Mouse (Mus musculus) liver, embryonic 14.5 days (tissue): ENCODE measurements at regions not wholly inside any gene's neighbourhood (a gene's known extent, or its start where the extent isn't known, plus 50 kb on each side); places are given as distances from the start of the nearest gene placed in this dataset.

Experiments used
- ATAC-seq: fragments of 200-750 bp; cut with Nextera tagmentation; 2 replicates; pipeline ENCODE4 v1.8.0; 2017; ENCODE audit warnings: moderate number of reproducible peaks, mild to moderate bottlenecking, moderate library complexity; ENCODE audit not compliant: insufficient read depth
- DNase-seq, 3 experiments: peaks; one replicate each; pipeline ENCODE4 v3.0.0-alpha.2; 2012 to 2013; ENCODE audit warnings: low read depth in 3 of 3, low spot score in 3 of 3
- H3K27ac ChIP-seq: fragments of 300-500 bp; sonication (generic); 2 replicates; pipeline ENCODE4 v1.5.1; 2014; ENCODE audit warnings: moderate library complexity, mild to moderate bottlenecking, control low read depth, inconsistent platforms
- H3K27me3 ChIP-seq: fragments of 300-500 bp; sonication (generic); 2 replicates; pipeline ENCODE4 v1.6.1; 2014; ENCODE audit warnings: mild to moderate bottlenecking, low read length, moderate library complexity; ENCODE audit not compliant: control insufficient read depth, insufficient read depth
- H3K36me3 ChIP-seq: fragments of 300-500 bp; sonication (generic); replicated peaks from 2 replicates; pipeline ENCODE4 v1.6.1; 2014; ENCODE audit warnings: low read depth; ENCODE audit not compliant: control insufficient read depth, insufficient read depth
- H3K4me1 ChIP-seq, 2 experiments: fragments of 200-500 bp in 1 of 2; fragments of 300-500 bp in 1 of 2; sonication (generic) in 1 of 2; replicated peaks; 2 replicates each; pipeline ENCODE4 v1.6.1; 2012 to 2014; ENCODE audit warnings: antibody characterized with exemption in 1 of 2, inconsistent platforms in 1 of 2, low read length in 1 of 2; ENCODE audit not compliant: control insufficient read depth in 2 of 2, insufficient read depth in 2 of 2
- H3K4me2 ChIP-seq: fragments of 300-500 bp; sonication (generic); 2 replicates; pipeline ENCODE4 v1.6.1; 2014; ENCODE audit warnings: low read depth, mild to moderate bottlenecking, control low read depth, moderate library complexity
- H3K4me3 ChIP-seq, 2 experiments: fragments of 200-500 bp in 1 of 2; fragments of 300-500 bp in 1 of 2; sonication (generic) in 1 of 2; 2 replicates each; pipeline ENCODE4 v1.5.1; 2012 to 2014; ENCODE audit warnings: low read depth in 2 of 2, low read length in 2 of 2, mild to moderate bottlenecking in 2 of 2, control low read depth in 1 of 2, inconsistent platforms in 1 of 2, moderate library complexity in 1 of 2; ENCODE audit not compliant: insufficient read depth in 1 of 2
- H3K9ac ChIP-seq: fragments of 300-500 bp; sonication (generic); replicated peaks from 2 replicates; pipeline ENCODE4 v1.6.1; 2014; ENCODE audit warnings: mild to moderate bottlenecking, control low read depth, moderate library complexity
- H3K9me3 ChIP-seq: fragments of 300-500 bp; sonication (generic); 2 replicates; pipeline ENCODE4 v1.6.1; 2016; ENCODE audit warnings: low read length, mixed read lengths; ENCODE audit not compliant: control insufficient read depth
- CTCF ChIP-seq: IDR thresholded peaks from 2 replicates; pipeline ENCODE4 v1.5.1; 2016; ENCODE audit warnings: antibody characterized with exemption, low read depth, control low read depth
- EP300 ChIP-seq: IDR thresholded peaks from 2 replicates; pipeline ENCODE4 v1.6.1; 2016; ENCODE audit warnings: antibody characterized with exemption, low read depth
- WGBS: fragments of 180-500 bp; shearing (Covaris S2); extraction: QIAGEN DNeasy Blood & Tissue Kit; methylation state at CpG from one replicate; pipeline ENCODE4 v1.1.7; 2014; ENCODE audit not compliant: insufficient replicate concordance; 5-methylcytosine and 5-hydroxymethylcytosine counted together

DNA sequence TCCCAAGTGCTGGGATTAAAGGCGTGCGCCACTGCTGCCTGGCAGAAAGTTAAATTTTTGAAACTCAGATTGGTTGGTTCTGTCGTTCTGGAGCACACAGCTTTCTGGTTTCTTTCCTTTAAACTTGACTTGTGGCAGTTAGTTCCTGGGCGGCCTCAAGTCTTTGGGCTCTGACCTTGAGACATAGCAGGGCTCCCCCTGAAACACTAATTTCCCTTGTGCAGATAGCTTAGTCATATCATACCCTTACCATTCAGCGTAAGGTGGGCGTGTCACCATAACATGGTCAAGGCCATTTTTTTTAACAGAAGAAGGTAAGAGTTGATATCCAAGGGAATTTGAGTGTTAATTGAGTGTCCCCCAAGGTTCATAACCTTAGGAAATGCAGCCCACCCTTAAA, 140.3 kb upstream of the Ubr2 start:
- ATAC-seq: no peak
- H3K4me2 ChIP-seq: no peak overlapping the region

DNA sequence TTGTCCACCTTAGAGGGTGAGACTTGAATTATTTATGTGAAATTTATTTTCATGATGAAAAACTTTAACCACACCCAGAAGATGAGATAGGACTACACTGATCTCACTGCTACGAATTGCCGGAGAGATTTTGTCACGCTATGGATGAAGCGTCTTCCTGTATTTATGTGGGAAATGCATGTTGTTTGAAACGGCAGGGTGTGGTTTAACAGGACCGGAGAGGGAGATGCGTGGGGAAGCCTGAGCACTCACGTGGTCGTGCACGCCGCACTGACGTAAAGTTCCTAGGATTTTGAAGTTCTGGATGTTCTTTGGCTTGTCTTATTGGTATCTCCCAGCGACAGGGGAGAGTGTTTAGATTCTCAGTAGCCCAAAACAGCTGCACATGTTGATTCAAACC, 139.3 kb upstream of the Ubr2 start:
- WGBS: 77% methylated on average over 13 of the region's 13 CpGs
- TF ChIP-seq CTCF (no peak), EP300 (no peak)
- Histone ChIP-seq H3K9ac (no peak overlapping the region), H3K4me3 (no peak overlapping the region), H3K4me2 (no peak overlapping the region), H3K36me3 (no peaks in the 10 kb centered on the region), H3K9me3 (no peaks in the 10 kb centered on the region), H3K4me1 (peaks cover 0 to 9% of the 10 kb centered on the region in 2 experiments; a peak in 3 of 4 replicates), H3K27ac (no peak overlapping the region), H3K27me3 (no peaks in the 10 kb centered on the region)
- DNase-seq: no peak
- no peak for ATAC-seq

More for the DNA sequence above, 140.3 kb upstream of the Ubr2 start:
- Histone ChIP-seq H3K27me3 (no peaks in the 10 kb centered on the region), H3K9ac (no peak overlapping the region), H3K27ac (no peak overlapping the region), H3K9me3 (no peaks in the 10 kb centered on the region), H3K36me3 (no peaks in the 10 kb centered on the region), H3K4me1 (peaks cover 0 to 9% of the 10 kb centered on the region in 2 experiments; a peak in 3 of 4 replicates), H3K4me3 (no peak overlapping the region)
- 41% methylated on average over 6 of the region's 6 CpGs for WGBS
- TF ChIP-seq CTCF: no peak
- DNase-seq: no peak

DNA sequence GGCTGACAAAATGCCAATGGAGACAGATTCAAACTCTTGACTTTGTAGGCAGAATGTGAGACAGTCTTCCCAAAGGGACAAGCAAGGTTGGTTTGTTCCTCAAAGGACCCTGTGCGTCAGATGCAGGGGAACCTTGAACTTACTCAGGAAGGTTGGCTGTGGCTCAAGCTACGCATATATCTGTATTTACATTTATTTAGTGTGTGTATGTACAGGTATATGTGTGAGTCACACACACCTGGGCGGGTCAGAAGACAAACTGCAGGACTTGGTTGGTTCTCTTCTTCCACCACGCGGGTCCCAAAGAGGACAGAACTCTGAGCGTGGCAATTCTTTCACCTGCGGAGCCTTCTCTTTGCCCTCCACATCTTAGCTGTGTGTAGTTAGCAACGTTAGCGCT, 138.8 kb upstream of the Ubr2 start:
- no peak overlapping the region for H3K9ac ChIP-seq
- no peaks in the 10 kb centered on the region for H3K36me3 ChIP-seq
- H3K27me3 ChIP-seq: no peaks in the 10 kb centered on the region
- DNase-seq (no peak), ATAC-seq (no peak)
- WGBS: 80% methylated on average over 9 of the region's 9 CpGs
- H3K4me3 ChIP-seq: no peak overlapping the region
- peaks cover 0 to 9% of the 10 kb centered on the region in 2 experiments; a peak in 3 of 4 replicates for H3K4me1 ChIP-seq
- no peak overlapping the region for H3K27ac ChIP-seq
- TF ChIP-seq CTCF (no peak), EP300 (no peak)
- no peak overlapping the region for H3K4me2 ChIP-seq
- H3K9me3 ChIP-seq: no peaks in the 10 kb centered on the region

GRCm38 (mm10) chr17:47146640-47147039, 136.3 kb upstream of the Ubr2 start:
- Histone ChIP-seq H3K9ac (no peak overlapping the region), H3K4me2 (no peak overlapping the region), H3K9me3 (no peaks in the 10 kb centered on the region), H3K36me3 (no peaks in the 10 kb centered on the region), H3K27ac (no peak overlapping the region), H3K27me3 (peaks cover 3% of the 10 kb centered on the region; the same call in 1 of the 2 replicates), H3K4me1 (peaks cover 0 to 9% of the 10 kb centered on the region in 2 experiments; a peak in 3 of 4 replicates), H3K4me3 (no peak overlapping the region)
- no peak for ATAC-seq
- TF ChIP-seq CTCF (peak; percentile 58), EP300 (no peak)
- no peak for DNase-seq
- WGBS: 71% methylated on average over 4 of the region's 4 CpGs

DNA sequence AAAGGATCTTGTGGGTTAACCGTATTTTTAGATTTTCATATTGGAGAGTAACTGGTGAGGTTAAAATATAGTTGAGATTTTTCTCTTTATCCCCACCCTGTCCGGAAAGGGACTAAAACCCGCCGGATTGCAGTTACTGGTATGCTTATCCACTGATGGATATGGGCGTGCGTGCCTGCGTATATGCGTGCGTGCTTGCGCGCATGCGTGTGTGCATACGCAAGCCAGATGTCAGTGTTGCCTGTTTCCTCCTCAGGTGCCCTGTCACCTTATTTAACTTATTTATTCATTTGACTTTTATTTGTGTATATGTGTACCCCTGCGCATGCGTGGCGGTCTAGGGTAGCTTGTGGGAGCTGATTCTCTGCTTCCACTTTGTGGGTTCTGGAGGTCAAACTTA, 135.2 kb upstream of the Ubr2 start:
- H3K4me3 ChIP-seq: no peak overlapping the region
- no peak overlapping the region for H3K9ac ChIP-seq
- WGBS: 87% methylated on average over 16 of the region's 16 CpGs
- ATAC-seq (no peak), DNase-seq (no peak)
- H3K9me3 ChIP-seq: no peaks in the 10 kb centered on the region
- H3K4me1 ChIP-seq: peaks cover 0 to 4% of the 10 kb centered on the region in 2 experiments; a peak in 2 of 4 replicates
- no peak overlapping the region for H3K4me2 ChIP-seq
- no peak overlapping the region for H3K27ac ChIP-seq
- no peaks in the 10 kb centered on the region for H3K36me3 ChIP-seq
- H3K27me3 ChIP-seq: peaks cover 12% of the 10 kb centered on the region
- no peak for TF ChIP-seq EP300
